Mouse (Mus musculus): ENCODE measurements at regions not wholly inside any gene's neighbourhood (a gene's known extent, or its start where the extent isn't known, plus 50 kb on each side); places are given as distances from the start of the nearest gene placed in this dataset.

DNA sequence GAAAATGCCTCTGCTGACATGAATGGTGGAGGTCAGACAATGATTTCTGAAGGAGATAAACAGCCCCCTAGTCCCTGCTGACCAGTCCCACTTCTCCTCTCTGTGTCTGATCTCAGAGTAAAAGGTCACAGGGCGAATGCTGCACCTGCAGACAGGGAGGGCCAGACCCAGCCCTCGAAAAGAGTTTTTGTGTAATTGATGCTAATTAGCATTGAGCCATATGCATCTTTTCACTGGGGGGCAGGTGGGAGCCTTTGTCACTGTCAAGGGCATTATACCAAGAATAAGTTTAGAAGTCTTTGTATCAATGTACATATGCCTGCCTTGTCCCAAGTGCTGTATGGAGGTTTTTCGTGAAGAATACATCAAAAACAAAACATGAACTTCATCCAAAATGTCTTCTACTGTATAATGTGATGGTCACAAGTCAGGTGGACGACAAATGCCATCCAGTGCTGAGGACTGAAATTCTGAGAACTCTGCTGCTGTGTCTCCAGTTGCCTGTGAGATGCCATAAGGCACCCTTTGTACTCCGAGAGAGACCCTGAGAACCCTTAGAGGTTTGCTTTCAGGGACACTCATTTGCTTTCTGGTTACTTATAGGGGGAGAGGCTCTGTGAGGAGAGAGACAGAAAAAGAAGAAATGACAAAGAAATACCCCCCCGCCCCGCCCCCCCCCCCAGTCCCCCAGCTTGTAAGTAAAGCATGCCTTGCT lies 528.5 kb upstream of the Marcks start:
- no peak overlapping the region for H3K27ac ChIP-seq
- no peaks in the 10 kb centered on the region for H3K9me3 ChIP-seq (replicated peaks)
- 65% methylated on average over 7 of the region's 7 CpGs for WGBS
- H3K27me3 ChIP-seq (ENCODE audit: low read depth, poor library complexity, severe bottlenecking) = no peaks in the 10 kb centered on the region
- no peak for DNase-seq (ENCODE audit: low spot score)
- no peak overlapping the region for H3K4me3 ChIP-seq
- no peaks in the 10 kb centered on the region for H3K36me3 ChIP-seq
- no peaks in the 10 kb centered on the region for H3K4me1 ChIP-seq

DNA sequence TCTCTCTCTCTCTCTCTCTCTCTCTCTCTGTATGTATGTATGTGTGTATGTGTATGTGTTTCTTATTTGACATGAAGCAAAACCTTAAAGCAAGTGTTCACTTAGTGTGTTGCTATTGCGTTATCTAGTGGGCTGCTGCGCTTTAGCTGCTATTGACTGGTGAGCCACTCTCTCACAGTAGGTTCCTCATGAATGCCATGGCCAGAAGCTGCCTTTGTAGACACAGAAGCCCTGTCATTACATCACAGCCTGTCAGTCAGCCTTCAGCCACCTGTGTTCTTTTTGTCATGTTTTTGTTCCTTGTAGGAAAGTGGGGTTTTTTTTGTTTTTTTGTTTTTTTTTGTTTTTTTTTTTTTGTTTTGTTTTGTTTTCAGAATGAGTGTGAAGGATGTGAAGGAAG lies 527.8 kb upstream of the Marcks start:
- H3K36me3 ChIP-seq = no peaks in the 10 kb centered on the region
- WGBS = 98% methylated on average over 2 of the region's 2 CpGs
- no peak overlapping the region for H3K27ac ChIP-seq
- H3K9me3 ChIP-seq (replicated peaks) = no peaks in the 10 kb centered on the region
- H3K4me3 ChIP-seq = no peak overlapping the region
- H3K27me3 ChIP-seq (ENCODE audit: low read depth, poor library complexity, severe bottlenecking) = no peaks in the 10 kb centered on the region
- no peaks in the 10 kb centered on the region for H3K4me1 ChIP-seq
- no peak for DNase-seq (ENCODE audit: low spot score)

DNA sequence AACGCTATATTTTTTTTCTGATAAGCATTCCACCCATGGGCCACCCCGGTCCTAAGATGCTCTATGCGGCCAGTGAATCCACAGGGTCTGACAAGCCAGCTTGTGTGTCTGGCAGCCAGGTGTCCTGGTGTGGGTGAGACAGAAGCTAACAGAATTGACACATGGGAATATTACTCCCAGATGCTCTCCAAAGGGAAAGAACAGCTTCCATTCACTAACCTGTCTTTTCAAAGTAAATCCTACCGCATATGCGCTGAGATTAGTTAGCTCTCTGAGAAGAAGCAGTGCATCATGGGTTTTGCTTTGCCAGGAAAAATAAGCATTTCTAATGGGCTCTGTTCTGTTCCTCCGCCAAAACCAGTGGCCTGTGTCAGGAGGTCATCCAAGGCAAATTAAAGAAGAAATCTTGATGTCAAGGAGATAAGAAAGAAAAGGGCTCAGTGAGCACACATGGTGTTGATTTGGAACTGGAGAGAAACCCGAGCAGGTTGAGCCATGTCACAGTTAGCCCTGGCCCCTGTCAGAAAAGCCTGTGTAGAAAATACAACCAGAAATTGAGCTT lies 498.4 kb upstream of the Marcks start:
- no peaks in the 10 kb centered on the region for H3K36me3 ChIP-seq
- H3K27ac ChIP-seq = peak overlapping the region; percentile 68
- no peaks in the 10 kb centered on the region for H3K27me3 ChIP-seq (ENCODE audit: low read depth, poor library complexity, severe bottlenecking)
- 16% methylated on average over 7 of the region's 7 CpGs for WGBS
- peak; percentile 78 for DNase-seq (ENCODE audit: low spot score)
- peak overlapping the region; percentile 32 for H3K4me3 ChIP-seq
- H3K9me3 ChIP-seq (replicated peaks) = no peaks in the 10 kb centered on the region
- peaks cover 22% of the 10 kb centered on the region for H3K4me1 ChIP-seq

DNA sequence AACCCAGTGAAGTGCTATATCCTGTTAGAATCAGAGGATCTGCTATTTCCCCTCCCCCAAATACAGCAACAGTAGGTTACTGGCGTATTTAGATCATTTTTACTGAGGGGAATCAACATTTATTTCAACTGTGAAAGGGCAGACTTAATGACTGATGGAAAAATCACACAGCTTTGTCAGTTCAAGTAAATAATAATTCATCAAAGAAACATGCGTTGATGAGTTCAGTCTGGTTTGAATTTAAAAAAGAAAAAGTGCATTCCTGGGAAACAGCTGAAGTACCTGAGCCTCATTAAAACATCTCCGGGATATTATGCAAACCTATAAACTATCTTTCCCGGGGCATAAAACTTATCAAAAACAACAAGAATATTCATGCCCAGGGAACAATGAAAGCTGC lies 497.7 kb upstream of the Marcks start:
- no peaks in the 10 kb centered on the region for H3K9me3 ChIP-seq (replicated peaks)
- peaks cover 22% of the 10 kb centered on the region for H3K4me1 ChIP-seq
- no peaks in the 10 kb centered on the region for H3K36me3 ChIP-seq
- peak overlapping the region; percentile 68 for H3K27ac ChIP-seq
- no peaks in the 10 kb centered on the region for H3K27me3 ChIP-seq (ENCODE audit: low read depth, poor library complexity, severe bottlenecking)
- DNase-seq (ENCODE audit: low spot score) = no peak
- WGBS = 20% methylated on average over 4 of the region's 4 CpGs
- peak overlapping the region; percentile 32; the same call in 1 of the 2 replicates for H3K4me3 ChIP-seq

DNA sequence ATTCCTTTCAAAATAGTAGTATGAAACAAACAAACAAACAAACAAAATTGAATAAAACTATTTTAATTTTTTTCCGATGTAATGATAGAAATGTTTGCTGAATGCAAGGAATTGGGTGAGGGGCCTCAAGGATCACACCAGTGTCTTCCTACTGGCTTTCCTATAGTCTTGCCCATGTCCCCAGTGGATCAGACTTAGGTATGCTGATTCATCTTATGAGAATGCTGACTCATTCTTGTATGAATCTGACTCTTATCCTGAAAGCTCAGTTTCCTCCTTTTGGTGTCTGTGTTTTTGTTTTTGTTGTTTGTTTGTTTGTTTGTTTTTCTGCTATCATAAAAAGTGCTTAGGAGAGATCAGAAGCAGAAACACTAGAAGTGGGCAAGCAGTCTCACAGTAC lies 491.7 kb upstream of the Marcks start:
- WGBS = 98% methylated on average over 1 of the region's 1 CpGs
- Histone ChIP-seq H3K4me1 (peaks cover 4% of the 10 kb centered on the region), H3K27me3 (ENCODE audit: low read depth, poor library complexity, severe bottlenecking) (no peaks in the 10 kb centered on the region), H3K9me3 (replicated peaks) (no peaks in the 10 kb centered on the region), H3K27ac (no peak overlapping the region), H3K4me3 (no peak overlapping the region), H3K36me3 (no peaks in the 10 kb centered on the region)
- DNase-seq (ENCODE audit: low spot score) = no peak

DNA sequence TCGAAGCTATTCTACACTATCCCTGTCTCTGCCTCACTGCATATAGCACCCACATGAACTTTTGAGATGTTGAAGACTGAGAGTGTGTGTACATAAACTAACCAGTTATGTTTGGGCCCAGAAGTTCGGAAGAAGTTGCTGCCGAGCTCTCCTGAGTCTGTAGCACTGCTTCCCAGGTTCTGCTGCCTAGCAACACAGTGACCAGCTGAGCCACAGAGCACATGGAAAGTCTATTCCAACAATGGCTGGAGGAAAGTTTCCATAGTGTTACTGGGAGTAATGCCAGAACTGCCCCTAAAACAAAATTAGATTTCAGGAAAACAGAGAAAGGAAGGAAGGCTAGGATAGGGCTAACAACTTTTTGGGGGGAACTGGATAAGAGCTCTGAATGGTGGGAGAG lies 489.2 kb upstream of the Marcks start:
- no peak for DNase-seq (ENCODE audit: low spot score)
- no peak overlapping the region for H3K4me3 ChIP-seq
- no peaks in the 10 kb centered on the region for H3K9me3 ChIP-seq (replicated peaks)
- no peak overlapping the region for H3K27ac ChIP-seq
- no peaks in the 10 kb centered on the region for H3K27me3 ChIP-seq (ENCODE audit: low read depth, poor library complexity, severe bottlenecking)
- H3K4me1 ChIP-seq = peaks cover 4% of the 10 kb centered on the region
- no peaks in the 10 kb centered on the region for H3K36me3 ChIP-seq
- WGBS = 91% methylated on average over 3 of the region's 3 CpGs

DNA sequence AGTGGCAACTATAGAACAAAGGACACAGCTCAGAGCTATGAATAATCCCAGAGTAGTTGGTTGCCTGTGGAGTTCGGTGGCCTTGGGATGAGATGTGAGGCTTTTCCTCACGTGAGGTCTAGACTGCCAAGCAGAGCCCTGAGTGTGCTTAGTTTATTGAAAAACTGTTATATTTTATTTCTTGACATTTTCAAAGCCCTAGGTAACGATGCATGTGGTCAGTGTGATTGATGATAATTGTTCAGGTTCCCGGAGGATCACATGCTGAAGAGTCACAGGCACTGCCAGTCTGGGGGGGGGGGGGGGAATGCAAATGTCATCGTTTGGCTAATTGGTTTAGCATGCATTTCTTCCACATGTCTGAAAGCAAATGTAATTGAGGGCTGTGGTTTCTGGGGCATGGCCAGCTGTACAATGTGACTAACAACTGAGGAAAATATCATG lies 488.1 kb upstream of the Marcks start:
- no peaks in the 10 kb centered on the region for H3K9me3 ChIP-seq (replicated peaks)
- no peaks in the 10 kb centered on the region for H3K27me3 ChIP-seq (ENCODE audit: low read depth, poor library complexity, severe bottlenecking)
- peaks cover 4% of the 10 kb centered on the region for H3K4me1 ChIP-seq
- H3K27ac ChIP-seq = no peak overlapping the region
- no peak for DNase-seq (ENCODE audit: low spot score)
- 18% methylated on average over 5 of the region's 5 CpGs for WGBS
- no peaks in the 10 kb centered on the region for H3K36me3 ChIP-seq
- no peak overlapping the region for H3K4me3 ChIP-seq

DNA sequence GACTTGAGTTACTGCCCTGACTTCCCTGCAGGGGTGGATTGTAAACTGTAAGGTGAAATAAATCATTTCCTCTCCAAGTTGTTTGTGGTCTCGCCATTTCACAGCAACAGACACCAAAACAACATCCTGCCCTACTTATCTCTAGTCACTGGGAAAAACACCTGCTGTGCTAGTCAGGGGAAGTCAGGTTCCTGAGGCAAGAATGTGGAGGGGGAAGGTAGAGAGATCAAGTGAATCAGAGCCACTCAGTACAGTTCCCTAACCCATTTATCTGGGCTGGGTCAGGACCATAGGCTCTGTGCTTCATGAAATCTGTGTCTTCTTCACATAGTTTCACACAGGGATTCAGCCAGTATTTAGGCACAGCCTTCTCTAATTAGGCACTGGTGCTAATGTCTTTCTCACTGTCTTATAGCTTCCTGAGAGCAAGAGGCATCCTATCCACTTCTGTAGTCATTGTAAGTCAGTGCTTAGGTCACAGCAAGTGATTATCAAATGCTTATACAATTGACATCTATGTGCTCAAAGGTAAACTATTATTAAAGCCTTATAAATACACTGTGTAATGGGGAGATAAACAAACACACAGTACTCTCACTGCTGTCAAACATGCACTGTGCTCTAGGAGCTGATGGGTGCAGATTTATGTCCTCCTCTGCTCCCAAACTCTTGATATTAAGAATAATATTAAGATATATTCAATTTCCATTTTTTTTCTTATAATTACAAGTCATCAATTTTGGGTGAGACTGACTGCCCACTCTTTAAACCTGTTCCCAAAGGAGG lies 487.4 kb upstream of the Marcks start:
- H3K4me3 ChIP-seq = no peak overlapping the region
- H3K9me3 ChIP-seq (replicated peaks) = no peaks in the 10 kb centered on the region
- no peaks in the 10 kb centered on the region for H3K36me3 ChIP-seq
- WGBS = 23% methylated on average over 1 of the region's 1 CpGs
- no peak for DNase-seq (ENCODE audit: low spot score)
- H3K27me3 ChIP-seq (ENCODE audit: low read depth, poor library complexity, severe bottlenecking) = no peaks in the 10 kb centered on the region
- no peak overlapping the region for H3K27ac ChIP-seq
- H3K4me1 ChIP-seq = peaks cover 4% of the 10 kb centered on the region

DNA sequence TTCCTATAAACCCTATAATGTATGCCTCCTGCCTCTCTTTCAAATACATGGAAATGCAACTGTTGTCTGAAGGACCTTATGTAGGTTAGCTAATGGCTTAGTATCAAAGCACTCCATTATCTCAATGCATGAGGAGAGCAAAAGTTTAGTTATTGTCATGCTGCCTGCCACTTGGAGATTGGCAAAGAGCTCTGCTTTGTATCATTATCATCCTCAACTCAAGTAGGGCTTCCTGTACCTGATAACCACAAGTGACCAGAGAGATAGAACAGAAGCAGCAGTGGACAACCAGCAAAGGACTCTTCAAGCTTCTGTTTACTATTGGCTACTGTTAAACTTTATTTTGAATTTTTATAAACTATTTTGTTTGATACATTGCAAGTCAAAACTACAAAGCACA lies 484.3 kb upstream of the Marcks start:
- H3K27ac ChIP-seq = no peak overlapping the region
- H3K9me3 ChIP-seq (replicated peaks) = no peaks in the 10 kb centered on the region
- no peaks in the 10 kb centered on the region for H3K36me3 ChIP-seq
- no peaks in the 10 kb centered on the region for H3K27me3 ChIP-seq (ENCODE audit: low read depth, poor library complexity, severe bottlenecking)
- H3K4me3 ChIP-seq = no peak overlapping the region
- DNase-seq (ENCODE audit: low spot score) = no peak
- H3K4me1 ChIP-seq = peaks cover 4% of the 10 kb centered on the region

DNA sequence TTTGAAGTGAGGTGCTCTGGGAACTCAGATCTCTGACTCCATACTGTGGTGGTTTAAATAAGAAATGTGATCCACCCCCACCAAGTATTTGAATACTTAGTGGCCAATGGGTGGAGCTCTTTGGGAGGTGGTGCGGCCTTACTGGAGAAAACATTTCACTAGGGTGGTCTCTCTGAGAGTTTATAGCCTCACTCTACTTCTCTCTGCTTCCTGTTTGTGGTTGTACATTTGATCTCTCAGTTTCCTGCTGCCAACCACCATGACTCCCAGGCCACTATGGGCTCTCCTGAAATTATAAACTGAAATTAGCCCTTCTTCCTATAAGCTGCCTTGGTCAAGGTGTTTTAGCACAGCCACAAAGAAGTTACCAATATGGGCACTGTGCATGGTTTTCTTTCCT lies 479.9 kb upstream of the Marcks start:
- no peak for DNase-seq (ENCODE audit: low spot score)
- no peak overlapping the region for H3K4me3 ChIP-seq
- no peaks in the 10 kb centered on the region for H3K27me3 ChIP-seq (ENCODE audit: low read depth, poor library complexity, severe bottlenecking)
- WGBS = 83% methylated on average over 1 of the region's 1 CpGs
- no peaks in the 10 kb centered on the region for H3K36me3 ChIP-seq
- H3K4me1 ChIP-seq = peaks cover 9% of the 10 kb centered on the region
- no peaks in the 10 kb centered on the region for H3K9me3 ChIP-seq (replicated peaks)
- no peak overlapping the region for H3K27ac ChIP-seq

DNA sequence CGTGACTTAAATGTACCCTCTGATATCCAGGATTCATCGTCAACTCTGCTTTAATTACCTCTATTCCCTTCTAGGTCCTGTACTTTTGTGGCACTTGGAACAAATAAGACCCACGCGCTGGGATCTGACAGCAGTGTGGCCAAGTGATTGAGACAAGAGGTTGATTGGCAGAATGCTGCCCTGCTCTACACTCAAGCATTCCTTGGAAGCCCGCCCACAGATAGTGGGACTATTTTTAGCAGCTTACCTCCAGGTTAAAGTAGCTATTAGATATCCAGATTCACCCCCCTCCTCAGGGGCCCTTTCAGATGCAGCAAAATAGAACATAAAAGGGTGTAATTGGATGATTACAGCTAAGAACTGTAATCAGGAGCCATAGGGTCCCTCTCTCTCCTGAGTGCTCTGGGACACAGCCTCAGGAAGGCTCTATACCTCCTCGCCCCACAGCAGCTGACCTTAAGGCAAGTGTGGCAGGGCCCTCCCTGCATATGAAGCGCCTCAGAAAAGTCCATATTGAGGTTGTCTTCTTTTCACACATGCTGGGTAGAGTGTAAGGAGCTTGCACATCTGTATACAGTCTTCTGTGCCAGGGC lies 479.1 kb upstream of the Marcks start:
- Histone ChIP-seq H3K4me1 (peaks cover 9% of the 10 kb centered on the region), H3K27me3 (ENCODE audit: low read depth, poor library complexity, severe bottlenecking) (no peaks in the 10 kb centered on the region), H3K36me3 (no peaks in the 10 kb centered on the region), H3K27ac (0 out of 2 replicates have a peak overlapping the region, but pooled peaks have one; percentile 16), H3K9me3 (replicated peaks) (no peaks in the 10 kb centered on the region), H3K4me3 (no peak overlapping the region)
- no peak for DNase-seq (ENCODE audit: low spot score)
- 83% methylated on average over 7 of the region's 7 CpGs for WGBS

DNA sequence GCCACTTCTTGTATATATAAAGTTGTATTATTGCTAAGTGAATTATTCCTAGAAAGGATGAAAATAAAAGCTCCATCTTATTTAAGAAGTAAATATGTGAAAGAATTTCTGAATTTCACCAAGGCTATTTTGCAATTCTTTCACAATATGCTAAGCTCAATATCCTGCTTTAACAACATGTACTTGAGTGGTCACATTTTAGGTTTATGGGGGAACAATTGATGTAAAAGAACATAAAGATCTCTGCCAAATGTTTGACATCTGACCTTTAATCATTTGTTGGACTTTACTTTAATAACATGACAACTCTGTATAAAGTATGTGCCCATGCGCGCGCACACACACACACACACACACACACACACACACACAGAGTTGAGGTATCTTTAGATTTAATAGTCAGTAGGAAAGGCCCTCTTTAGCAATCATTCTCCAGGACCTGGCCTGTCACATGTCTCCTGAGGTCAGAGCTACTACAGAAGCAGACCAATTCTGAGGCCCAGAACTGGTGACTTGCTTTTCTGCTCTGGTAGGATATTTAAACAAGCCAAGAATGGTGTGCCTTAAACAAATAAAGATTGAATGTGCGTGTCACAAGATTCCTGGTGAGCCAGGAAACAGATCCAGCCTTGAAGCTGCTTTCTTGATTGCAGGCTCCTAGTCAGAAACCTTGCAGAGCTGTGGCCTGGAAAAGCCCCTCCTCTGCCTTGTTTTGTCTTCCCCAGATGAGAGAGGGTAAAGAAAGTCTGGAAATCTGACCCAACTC lies 477.4 kb upstream of the Marcks start:
- H3K9me3 ChIP-seq (replicated peaks) = no peaks in the 10 kb centered on the region
- H3K36me3 ChIP-seq = no peaks in the 10 kb centered on the region
- DNase-seq (ENCODE audit: low spot score) = peak; percentile 30
- no peaks in the 10 kb centered on the region for H3K27me3 ChIP-seq (ENCODE audit: low read depth, poor library complexity, severe bottlenecking)
- 68% methylated on average over 4 of the region's 4 CpGs for WGBS
- H3K27ac ChIP-seq = peak overlapping the region; percentile 63
- H3K4me3 ChIP-seq = no peak overlapping the region
- H3K4me1 ChIP-seq = peaks cover 9% of the 10 kb centered on the region
